Mouse (Mus musculus): ENCODE results near the gene 2700049A03Rik. TPM values are rescaled to one million over a fixed set of nuclear protein-coding genes. Genes with fewer than 3 reads are reported as not detected.

The 2700049A03Rik gene
- polyA plus RNA-seq, 1 experiment = not detected

GRCm38 (mm10) chr12:71154979-71155378, 18.3 kb downstream of the 2700049A03Rik start:
- WGBS = 95% methylated on average over 6 of the region's 6 CpGs
- TF ChIP-seq CTCF (IDR thresholded peaks at IDR 0.05; ENCODE audit: insufficient read depth, low read depth, low read length) (no peak), POLR2A (IDR thresholded peaks at IDR 0.05; ENCODE audit: insufficient read depth, low read depth, low read length) (no peak)
- Histone ChIP-seq H3K27ac (ENCODE audit: insufficient read depth, low read depth, low read length) (no peak overlapping the region), H3K4me1 (ENCODE audit: control insufficient read depth, insufficient read depth, low read length) (no peaks in the 10 kb centered on the region), H3K4me3 (ENCODE audit: insufficient read depth, low read depth, low read length) (no peak overlapping the region)

GRCm38 (mm10) chr12:71157974-71158373, 21.3 kb downstream of the 2700049A03Rik start:
- Histone ChIP-seq H3K4me3 (ENCODE audit: insufficient read depth, low read depth, low read length) (no peak overlapping the region), H3K27ac (ENCODE audit: insufficient read depth, low read depth, low read length) (no peak overlapping the region), H3K4me1 (ENCODE audit: control insufficient read depth, insufficient read depth, low read length) (no peaks in the 10 kb centered on the region)
- no peak for TF ChIP-seq CTCF (IDR thresholded peaks at IDR 0.05; ENCODE audit: insufficient read depth, low read depth, low read length)
- no peak for TF ChIP-seq POLR2A (IDR thresholded peaks at IDR 0.05; ENCODE audit: insufficient read depth, low read depth, low read length)
- WGBS = 89% methylated on average over 6 of the region's 6 CpGs

- no peak for TF ChIP-seq CTCF (IDR thresholded peaks at IDR 0.05; ENCODE audit: insufficient read depth, low read depth, low read length)
- TF ChIP-seq POLR2A (IDR thresholded peaks at IDR 0.05; ENCODE audit: insufficient read depth, low read depth, low read length) = no peak
- no peak overlapping the region for H3K27ac ChIP-seq (ENCODE audit: insufficient read depth, low read depth, low read length)
- WGBS = 97% methylated on average over 9 of the region's 9 CpGs
- H3K4me1 ChIP-seq (ENCODE audit: control insufficient read depth, insufficient read depth, low read length) = no peaks in the 10 kb centered on the region
- H3K4me3 ChIP-seq (ENCODE audit: insufficient read depth, low read depth, low read length) = no peak overlapping the region
Observed at GRCm38 (mm10) chr12:71164410-71164809, 27.8 kb downstream of the 2700049A03Rik start.

GRCm38 (mm10) chr12:71169911-71170310, 33.3 kb downstream of the 2700049A03Rik start:
- no peak for TF ChIP-seq POLR2A (IDR thresholded peaks at IDR 0.05; ENCODE audit: insufficient read depth, low read depth, low read length)
- H3K4me1 ChIP-seq (ENCODE audit: control insufficient read depth, insufficient read depth, low read length) = no peaks in the 10 kb centered on the region
- no peak overlapping the region for H3K27ac ChIP-seq (ENCODE audit: insufficient read depth, low read depth, low read length)
- no peak overlapping the region for H3K4me3 ChIP-seq (ENCODE audit: insufficient read depth, low read depth, low read length)
- WGBS = 94% methylated on average over 1 of the region's 1 CpGs

- H3K27ac ChIP-seq (ENCODE audit: insufficient read depth, low read depth, low read length) = no peak overlapping the region
- WGBS = 97% methylated on average over 3 of the region's 3 CpGs
- no peak for TF ChIP-seq CTCF (IDR thresholded peaks at IDR 0.05; ENCODE audit: insufficient read depth, low read depth, low read length)
- no peak for TF ChIP-seq POLR2A (IDR thresholded peaks at IDR 0.05; ENCODE audit: insufficient read depth, low read depth, low read length)
- H3K4me3 ChIP-seq (ENCODE audit: insufficient read depth, low read depth, low read length) = no peak overlapping the region
- no peaks in the 10 kb centered on the region for H3K4me1 ChIP-seq (ENCODE audit: control insufficient read depth, insufficient read depth, low read length)
Observed at GRCm38 (mm10) chr12:71183736-71184135, 47.1 kb downstream of the 2700049A03Rik start.

- Histone ChIP-seq H3K4me1 (ENCODE audit: control insufficient read depth, insufficient read depth, low read length) (no peaks in the 10 kb centered on the region), H3K27ac (ENCODE audit: insufficient read depth, low read depth, low read length) (no peak overlapping the region), H3K4me3 (ENCODE audit: insufficient read depth, low read depth, low read length) (no peak overlapping the region)
- TF ChIP-seq POLR2A (IDR thresholded peaks at IDR 0.05; ENCODE audit: insufficient read depth, low read depth, low read length) = no peak
- no peak for TF ChIP-seq CTCF (IDR thresholded peaks at IDR 0.05; ENCODE audit: insufficient read depth, low read depth, low read length)
- 97% methylated on average over 4 of the region's 4 CpGs for WGBS
Observed at GRCm38 (mm10) chr12:71184396-71184795, 47.7 kb downstream of the 2700049A03Rik start.

- H3K4me3 ChIP-seq (ENCODE audit: insufficient read depth, low read depth, low read length) = no peak overlapping the region
- 85% methylated on average over 8 of the region's 8 CpGs for WGBS
Observed at GRCm38 (mm10) chr12:71192705-71193104, 56.1 kb downstream of the 2700049A03Rik start.

GRCm38 (mm10) chr12:71197671-71198070, 61.0 kb downstream of the 2700049A03Rik start:
- Histone ChIP-seq H3K4me1 (ENCODE audit: control insufficient read depth, insufficient read depth, low read length) (no peaks in the 10 kb centered on the region), H3K4me3 (ENCODE audit: insufficient read depth, low read depth, low read length) (no peak overlapping the region), H3K27ac (ENCODE audit: insufficient read depth, low read depth, low read length) (no peak overlapping the region)
- WGBS = 55% methylated on average over 3 of the region's 3 CpGs
- TF ChIP-seq POLR2A (IDR thresholded peaks at IDR 0.05; ENCODE audit: insufficient read depth, low read depth, low read length) (no peak), CTCF (IDR thresholded peaks at IDR 0.05; ENCODE audit: insufficient read depth, low read depth, low read length) (no peak)

More at GRCm38 (mm10) chr12:71192705-71193104, 56.1 kb downstream of the 2700049A03Rik start:
- Histone ChIP-seq H3K27ac (ENCODE audit: insufficient read depth, low read depth, low read length) (no peak overlapping the region), H3K4me1 (ENCODE audit: control insufficient read depth, insufficient read depth, low read length) (no peaks in the 10 kb centered on the region)
- TF ChIP-seq CTCF (IDR thresholded peaks at IDR 0.05; ENCODE audit: insufficient read depth, low read depth, low read length) (no peak), POLR2A (IDR thresholded peaks at IDR 0.05; ENCODE audit: insufficient read depth, low read depth, low read length) (no peak)

- WGBS = 83% methylated on average over 5 of the region's 5 CpGs
- H3K4me1 ChIP-seq (ENCODE audit: control insufficient read depth, insufficient read depth, low read length) = no peaks in the 10 kb centered on the region
- H3K4me3 ChIP-seq (ENCODE audit: insufficient read depth, low read depth, low read length) = no peak overlapping the region
- H3K27ac ChIP-seq (ENCODE audit: insufficient read depth, low read depth, low read length) = no peak overlapping the region
- TF ChIP-seq POLR2A (IDR thresholded peaks at IDR 0.05; ENCODE audit: insufficient read depth, low read depth, low read length) (no peak), CTCF (IDR thresholded peaks at IDR 0.05; ENCODE audit: insufficient read depth, low read depth, low read length) (no peak)
Observed at GRCm38 (mm10) chr12:71201753-71202152, 65.1 kb downstream of the 2700049A03Rik start.

- H3K4me1 ChIP-seq (ENCODE audit: control insufficient read depth, insufficient read depth, low read length) = no peaks in the 10 kb centered on the region
- no peak overlapping the region for H3K27ac ChIP-seq (ENCODE audit: insufficient read depth, low read depth, low read length)
- TF ChIP-seq POLR2A (IDR thresholded peaks at IDR 0.05; ENCODE audit: insufficient read depth, low read depth, low read length) (no peak), CTCF (IDR thresholded peaks at IDR 0.05; ENCODE audit: insufficient read depth, low read depth, low read length) (no peak)
- H3K4me3 ChIP-seq (ENCODE audit: insufficient read depth, low read depth, low read length) = no peak overlapping the region
- WGBS = 91% methylated on average over 3 of the region's 3 CpGs
Observed at GRCm38 (mm10) chr12:71204303-71204702, 67.7 kb downstream of the 2700049A03Rik start.

Data from olfactory bulb, adult 2 months (tissue).